Mouse (Mus musculus) testis, adult 2 months (tissue): Measurements from ENCODE around the gene Cstf3.
A peak's percentile ranks its signal among the peaks of the same experiment; 100 is the strongest.

ENCODE experiments used
- CTCF ChIP-seq: fragments of 200-500 bp; IDR thresholded peaks from 2 replicates; pipeline ENCODE4 v1.5.1; 2012; ENCODE audit warnings: low read depth, mild to moderate bottlenecking, inconsistent platforms, low read length, moderate library complexity; ENCODE audit not compliant: control insufficient read depth, insufficient read depth, insufficient replicate concordance
- POLR2A ChIP-seq: fragments of 200-500 bp; IDR thresholded peaks from 2 replicates; pipeline ENCODE4 v1.6.1; 2012; ENCODE audit warnings: low read depth, mild to moderate bottlenecking, inconsistent platforms, low read length, moderate library complexity; ENCODE audit not compliant: control insufficient read depth

DNA sequence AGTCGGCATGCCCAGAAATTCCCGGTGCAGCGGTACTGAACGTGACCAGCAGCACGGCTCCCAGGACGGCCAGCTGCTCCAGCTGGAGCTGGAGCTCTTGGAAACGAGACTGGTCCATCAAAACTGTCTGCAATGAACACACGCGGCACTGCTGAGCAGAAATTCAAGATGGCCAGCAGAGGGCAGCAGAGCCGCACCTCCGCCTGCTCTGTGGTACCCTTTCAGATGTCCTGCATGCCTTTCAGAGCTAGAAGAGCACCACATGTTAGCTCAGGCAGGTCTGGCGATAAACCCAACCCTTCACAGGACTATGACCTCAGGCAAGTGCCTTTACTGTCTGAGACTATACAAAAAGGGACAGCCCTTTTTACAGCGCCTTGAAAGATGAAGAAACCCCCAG lies 95.1 kb downstream of the Cstf3 start:
- TF ChIP-seq POLR2A = 0 out of 2 replicates have a peak, but pooled peaks have one; percentile 29
- peak; percentile 95 for TF ChIP-seq CTCF
